Mouse (Mus musculus) lung, postnatal 0 days (tissue): ENCODE data around the gene Tox3.

Experiments used
- CTCF ChIP-seq: IDR thresholded peaks from 2 replicates; pipeline ENCODE4 v1.5.1; 2016; ENCODE audit warnings: antibody characterized with exemption, mild to moderate bottlenecking
- EP300 ChIP-seq: IDR thresholded peaks from 2 replicates; pipeline ENCODE4 v1.6.1; 2016; ENCODE audit warnings: antibody characterized with exemption, mild to moderate bottlenecking, control low read depth

GRCm38 (mm10) chr8:90301543-90301942 is 46.6 kb downstream of the Tox3 start:
- TF ChIP-seq CTCF = no peak
- no peak for TF ChIP-seq EP300
